Mouse (Mus musculus) forebrain, embryonic 11.5 days (tissue): Measurements from ENCODE around the gene Kif9. TPM values are rescaled to one million over a fixed set of nuclear protein-coding genes. Genes with fewer than 3 reads are reported as not detected.

Source experiments
- ATAC-seq: fragments of 200-750 bp; cut with Nextera tagmentation; replicated peaks from 2 replicates; pipeline ENCODE4 v1.8.0; 2017; ENCODE audit warnings: moderate TSS enrichment; ENCODE audit not compliant: low FRiP score
- DNase-seq: peaks from one replicate; pipeline ENCODE4 v3.0.0-alpha.2; 2017; ENCODE audit warnings: low spot score
- H3K27ac ChIP-seq: fragments of 300-500 bp; sonication (generic); 2 replicates; pipeline ENCODE4 v1.5.1; 2014; ENCODE audit warnings: low read depth, low read length
- H3K27me3 ChIP-seq: fragments of 300-500 bp; sonication (generic); 2 replicates; pipeline ENCODE4 v1.6.1; 2014; ENCODE audit warnings: mild to moderate bottlenecking, low read length, mixed read lengths; ENCODE audit not compliant: control insufficient read depth, insufficient read depth
- H3K36me3 ChIP-seq: fragments of 300-500 bp; sonication (generic); 2 replicates; pipeline ENCODE4 v1.6.1; 2014; ENCODE audit warnings: mild to moderate bottlenecking, low read length, moderate library complexity, mixed read lengths; ENCODE audit not compliant: control insufficient read depth, insufficient read depth
- H3K4me1 ChIP-seq: fragments of 300-500 bp; sonication (generic); replicated peaks from 2 replicates; pipeline ENCODE4 v1.6.1; 2014; ENCODE audit warnings: low read length, mixed read lengths; ENCODE audit not compliant: control insufficient read depth, insufficient read depth
- H3K4me2 ChIP-seq: fragments of 300-500 bp; sonication (generic); 2 replicates; pipeline ENCODE4 v1.6.1; 2014; ENCODE audit warnings: low read depth, mild to moderate bottlenecking, low read length, moderate library complexity, mixed read lengths; ENCODE audit not compliant: severe bottlenecking
- H3K4me3 ChIP-seq: fragments of 300-500 bp; sonication (generic); 2 replicates; pipeline ENCODE4 v1.5.1; 2014; ENCODE audit warnings: low read depth, low read length
- H3K9ac ChIP-seq: fragments of 300-500 bp; sonication (generic); 2 replicates; pipeline ENCODE4 v1.6.1; 2014; ENCODE audit warnings: low read length
- H3K9me3 ChIP-seq: fragments of 300-500 bp; sonication (generic); 2 replicates; pipeline ENCODE4 v1.6.1; 2016; ENCODE audit warnings: low read length, mixed read lengths; ENCODE audit not compliant: control insufficient read depth
- polyA plus RNA-seq: library from polyadenylated mRNA; unstranded; fragments of >200 nt; fragmentation: Nextera tagmentation; extraction: Ambion mirVana; gene quantifications from 2 replicates; pipeline ENCODE4 v1.2.1, GENCODE M21; 2014

The Kif9 gene
- polyA plus RNA-seq, 1 experiment from 2014 or later = 0.88 TPM

DNA sequence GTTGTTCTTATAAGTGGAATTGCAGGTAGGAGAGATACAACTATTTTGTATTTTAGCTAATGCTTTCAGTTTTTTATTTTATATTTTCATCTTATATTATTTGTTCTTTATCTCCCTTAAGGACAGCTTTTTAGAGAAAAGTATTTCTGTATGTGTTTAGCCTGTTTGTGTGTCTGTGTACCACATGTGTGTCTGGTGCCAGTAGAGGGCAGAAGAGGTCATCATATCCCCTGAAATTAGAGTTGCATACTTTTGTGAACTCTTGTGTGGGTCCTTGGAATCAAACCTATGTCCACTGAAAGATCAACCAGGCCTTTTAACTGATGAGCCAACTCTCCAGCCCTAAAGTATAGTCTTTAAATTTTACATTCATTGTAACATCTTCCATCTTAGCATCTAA lies 91.6 kb downstream of the Kif9 start:
- ATAC-seq (no peak), DNase-seq (no peak)
- H3K36me3 ChIP-seq = peaks cover 6% of the 10 kb centered on the region; the same call in 1 of the 2 replicates
- no peaks in the 10 kb centered on the region for H3K27me3 ChIP-seq
- H3K4me3 ChIP-seq = no peak overlapping the region
- H3K9me3 ChIP-seq = no peaks in the 10 kb centered on the region
- no peak overlapping the region for H3K9ac ChIP-seq
- H3K4me1 ChIP-seq = no peaks in the 10 kb centered on the region
- H3K27ac ChIP-seq = no peak overlapping the region
- H3K4me2 ChIP-seq = no peak overlapping the region

Other genes starting within 250 kb of the Kif9 start
- gene Cspg5, start 233.2 kb upstream of the Kif9 start, polyA plus RNA-seq = 10.9 and 11.3 TPM in 2 replicates
- gene Elp6, start 171.8 kb upstream of the Kif9 start, polyA plus RNA-seq = 37.5 and 40.3 TPM in 2 replicates
- 40.2 and 42.8 TPM in 2 replicates for gene Scap, start 143.7 kb upstream of the Kif9 start, polyA plus RNA-seq
- gene Ptpn23, start 68.7 kb upstream of the Kif9 start, polyA plus RNA-seq = 17.7 and 21.1 TPM in 2 replicates
- 0.36 and 0.67 TPM in 2 replicates for gene Ngp, start 57.2 kb upstream of the Kif9 start, polyA plus RNA-seq
- gene Klhl18, start 264 bp upstream of the Kif9 start, polyA plus RNA-seq = 9.1 and 9.8 TPM in 2 replicates
- gene Setd2, start 55.6 kb downstream of the Kif9 start, polyA plus RNA-seq = 48.7 and 56.9 TPM in 2 replicates
- 20.6 and 22.9 TPM in 2 replicates for gene Nradd, start 147.5 kb downstream of the Kif9 start, polyA plus RNA-seq
- 2.2 and 2.4 TPM in 2 replicates for gene Nbeal2, start 177.2 kb downstream of the Kif9 start, polyA plus RNA-seq
- 149 and 164 TPM in 2 replicates for gene Ccdc12, start 179.5 kb downstream of the Kif9 start, polyA plus RNA-seq